Mouse (Mus musculus) neural tube, embryonic 13.5 days (tissue): ENCODE results near the gene Sstr4. TPM values are rescaled to one million over a fixed set of nuclear protein-coding genes. Genes with fewer than 3 reads are reported as not detected.

Experiments
- ATAC-seq: fragments of 200-750 bp; cut with Nextera tagmentation; 2 replicates; pipeline ENCODE4 v1.8.0; 2017; ENCODE audit warnings: low read depth, mild to moderate bottlenecking, moderate TSS enrichment, moderate library complexity
- H3K27ac ChIP-seq: fragments of 300-500 bp; sonication (generic); replicated peaks from 2 replicates; pipeline ENCODE4 v1.5.1; 2015; ENCODE audit warnings: moderate library complexity, mild to moderate bottlenecking, inconsistent platforms
- H3K27me3 ChIP-seq: fragments of 300-500 bp; sonication (generic); 2 replicates; pipeline ENCODE4 v1.6.1; 2015; ENCODE audit warnings: mild to moderate bottlenecking, inconsistent platforms
- H3K36me3 ChIP-seq: fragments of 300-500 bp; sonication (generic); 2 replicates; pipeline ENCODE4 v1.6.1; 2015; ENCODE audit warnings: mild to moderate bottlenecking, inconsistent platforms
- H3K4me1 ChIP-seq: fragments of 300-500 bp; sonication (generic); replicated peaks from 2 replicates; pipeline ENCODE4 v1.6.1; 2015; ENCODE audit warnings: inconsistent platforms
- H3K4me2 ChIP-seq: fragments of 300-500 bp; sonication (generic); 2 replicates; pipeline ENCODE4 v1.6.1; 2015; ENCODE audit warnings: inconsistent platforms, mild to moderate bottlenecking, moderate library complexity
- H3K4me3 ChIP-seq: fragments of 300-500 bp; sonication (generic); 2 replicates; pipeline ENCODE4 v1.5.1; 2015; ENCODE audit warnings: mild to moderate bottlenecking, inconsistent platforms
- H3K9ac ChIP-seq: fragments of 300-500 bp; sonication (generic); 2 replicates; pipeline ENCODE4 v1.6.1; 2015; ENCODE audit warnings: moderate library complexity, mild to moderate bottlenecking, inconsistent platforms
- H3K9me3 ChIP-seq: fragments of 300-500 bp; sonication (generic); 2 replicates; pipeline ENCODE4 v1.6.1; 2016; ENCODE audit warnings: inconsistent platforms
- WGBS: fragments of 180-500 bp; shearing (Covaris S2); methylation state at CpG from one replicate; pipeline ENCODE4 v1.1.7; 2015; 5-methylcytosine and 5-hydroxymethylcytosine counted together
- polyA plus RNA-seq: library from polyadenylated mRNA; unstranded; fragments of >200 nt; fragmentation: Nextera tagmentation; extraction: Ambion mirVana; gene quantifications from 2 replicates; pipeline ENCODE4 v1.2.1, GENCODE M21; 2015

Sstr4 gene
- 1.7 and 2.9 TPM in 2 replicates for polyA plus RNA-seq

DNA sequence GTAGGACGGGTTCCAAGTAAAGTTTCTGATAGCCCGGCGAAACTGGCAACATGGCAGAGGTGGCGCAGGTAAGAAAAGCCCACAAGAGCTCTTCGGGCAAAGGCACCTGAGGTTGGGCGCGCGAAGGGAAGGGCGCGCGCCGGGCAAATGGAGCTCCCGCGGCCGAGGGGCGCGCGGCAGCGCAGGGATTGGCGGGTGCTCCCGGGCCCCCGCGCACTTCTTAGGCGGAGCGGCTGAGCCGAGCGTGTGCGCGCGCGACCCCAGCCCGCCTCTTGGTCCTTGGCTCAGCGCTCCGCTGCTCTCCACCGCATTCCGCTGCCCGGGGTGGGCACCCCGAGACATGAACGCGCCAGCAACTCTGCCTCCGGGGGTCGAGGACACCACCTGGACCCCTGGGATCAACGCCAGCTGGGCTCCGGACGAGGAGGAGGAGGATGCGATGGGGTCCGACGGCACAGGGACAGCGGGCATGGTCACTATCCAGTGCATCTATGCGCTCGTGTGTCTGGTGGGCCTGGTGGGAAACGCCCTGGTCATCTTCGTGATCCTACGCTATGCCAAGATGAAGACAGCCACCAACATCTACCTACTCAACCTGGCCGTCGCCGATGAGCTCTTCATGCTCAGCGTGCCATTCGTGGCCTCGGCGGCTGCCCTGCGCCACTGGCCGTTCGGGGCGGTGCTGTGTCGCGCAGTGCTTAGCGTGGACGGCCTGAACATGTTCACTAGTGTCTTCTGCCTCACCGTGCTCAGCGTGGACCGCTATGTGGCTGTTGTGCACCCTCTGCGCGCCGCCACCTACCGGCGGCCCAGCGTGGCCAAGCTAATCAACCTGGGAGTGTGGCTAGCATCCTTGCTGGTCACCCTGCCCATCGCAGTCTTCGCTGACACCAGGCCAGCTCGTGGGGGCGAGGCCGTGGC, at the start of gene Sstr4:
Gene Sstr4, plus strand, starts transcription at position 214 of the 921 bp plus-strand sequence.
- WGBS, result 4% methylated on average over 65 of the region's 83 CpGs
- ATAC-seq, result peak; percentile 93
- peak within 1 kb of the TSS; percentile 70 for H3K9ac ChIP-seq

DNA sequence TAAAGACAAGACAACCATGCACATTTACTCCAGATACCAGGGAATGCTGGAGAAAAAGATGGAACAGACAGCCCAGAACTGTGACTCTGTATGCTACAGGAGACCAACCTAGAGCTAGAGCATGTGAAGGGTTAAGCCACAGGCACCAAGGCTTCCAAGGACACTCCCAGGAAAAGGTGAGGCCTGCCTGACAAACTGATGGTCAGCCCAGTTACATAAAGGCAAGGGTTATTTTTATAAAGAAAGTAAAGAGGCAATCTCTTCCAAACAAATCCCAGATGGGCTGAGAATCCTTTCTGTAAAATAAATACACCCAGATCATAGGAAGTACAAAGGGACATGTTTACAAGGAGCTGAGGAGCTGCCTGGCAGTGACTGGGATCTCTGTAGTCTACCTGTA, 49.8 kb upstream of the Sstr4 start:
- no peaks in the 10 kb centered on the region for H3K27me3 ChIP-seq
- no peaks in the 10 kb centered on the region for H3K4me1 ChIP-seq
- H3K4me2 ChIP-seq, result no peak overlapping the region
- ATAC-seq, result no peak
- no peak overlapping the region for H3K4me3 ChIP-seq
- no peak overlapping the region for H3K9ac ChIP-seq
- H3K36me3 ChIP-seq, result no peaks in the 10 kb centered on the region
- no peaks in the 10 kb centered on the region for H3K9me3 ChIP-seq
- no peak overlapping the region for H3K27ac ChIP-seq

More for the DNA sequence above, at the start of gene Sstr4:
- peak within 1 kb of the TSS; percentile 94 for H3K4me2 ChIP-seq
- no peak within 1 kb of the TSS for H3K27ac ChIP-seq
- no peaks in the 10 kb centered on the region for H3K36me3 ChIP-seq
- H3K27me3 ChIP-seq, result peaks cover 46% of the 10 kb centered on the region
- peak within 1 kb of the TSS; percentile 59 for H3K4me3 ChIP-seq
- H3K9me3 ChIP-seq, result no peaks in the 10 kb centered on the region
- H3K4me1 ChIP-seq, result peaks cover 19% of the 10 kb centered on the region

DNA sequence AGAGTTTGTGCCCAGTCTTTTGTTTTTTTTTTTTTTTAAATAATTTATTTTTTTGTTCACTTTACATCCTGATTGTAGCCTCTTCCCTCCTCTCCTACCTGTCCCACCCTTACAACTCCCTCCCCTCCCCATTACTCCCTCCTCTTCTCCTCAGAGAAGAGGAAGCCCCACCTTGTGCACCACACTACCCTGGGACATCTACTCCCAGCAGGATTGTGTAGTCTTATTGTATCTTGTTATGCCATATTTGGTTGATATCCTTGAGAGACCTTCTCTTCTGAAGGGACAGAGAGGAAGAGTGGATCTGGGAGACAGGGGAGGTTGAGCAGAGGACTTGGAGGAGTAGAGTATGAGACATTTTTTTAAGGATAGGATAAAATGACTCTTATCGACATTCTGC, 48.2 kb upstream of the Sstr4 start:
- no peaks in the 10 kb centered on the region for H3K36me3 ChIP-seq
- no peaks in the 10 kb centered on the region for H3K27me3 ChIP-seq
- no peak overlapping the region for H3K9ac ChIP-seq
- no peak for ATAC-seq
- H3K4me2 ChIP-seq, result no peak overlapping the region
- no peaks in the 10 kb centered on the region for H3K4me1 ChIP-seq
- H3K27ac ChIP-seq, result no peak overlapping the region
- H3K9me3 ChIP-seq, result no peaks in the 10 kb centered on the region
- H3K4me3 ChIP-seq, result no peak overlapping the region
- WGBS, result 93% methylated on average over 1 of the region's 1 CpGs

DNA sequence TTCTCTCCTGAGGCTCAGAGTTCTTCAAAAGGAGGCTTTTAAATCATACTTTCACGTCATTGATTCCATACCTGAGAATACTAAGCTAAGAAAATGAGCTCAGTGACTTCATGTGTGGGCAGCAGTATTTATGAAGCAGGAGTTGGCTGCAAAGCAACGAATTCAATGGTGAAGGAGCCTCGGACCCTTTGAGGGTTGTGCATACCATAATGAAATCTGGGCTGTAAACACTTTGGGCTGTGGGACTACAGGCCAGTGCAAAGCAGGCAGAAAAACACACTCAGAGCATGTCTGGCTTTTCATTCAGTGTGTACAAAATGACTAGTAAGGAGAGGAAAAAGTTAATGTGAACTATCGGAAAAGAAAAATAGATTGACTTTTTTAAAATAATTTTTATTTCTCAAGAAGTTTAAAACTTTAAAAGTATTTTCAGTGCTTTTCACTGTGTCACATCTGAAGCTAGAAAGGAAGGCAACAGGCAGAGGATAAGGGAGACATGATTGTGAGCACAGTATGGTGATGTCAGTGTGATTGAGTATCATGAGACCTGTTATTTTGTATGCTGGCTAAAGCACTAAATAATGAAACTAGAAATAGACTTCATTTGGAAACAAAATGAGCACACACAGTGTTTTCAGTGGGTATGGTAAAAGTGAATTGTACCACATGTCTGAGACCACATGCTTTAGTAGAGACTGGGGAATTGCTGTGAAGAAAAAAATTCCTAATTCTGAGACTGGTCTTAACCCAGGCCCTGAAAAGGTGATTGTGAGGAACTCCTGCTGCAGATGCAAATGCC, 45.4 kb upstream of the Sstr4 start:
- no peak overlapping the region for H3K9ac ChIP-seq
- 75% methylated on average over 4 of the region's 4 CpGs for WGBS
- no peak overlapping the region for H3K4me2 ChIP-seq

DNA sequence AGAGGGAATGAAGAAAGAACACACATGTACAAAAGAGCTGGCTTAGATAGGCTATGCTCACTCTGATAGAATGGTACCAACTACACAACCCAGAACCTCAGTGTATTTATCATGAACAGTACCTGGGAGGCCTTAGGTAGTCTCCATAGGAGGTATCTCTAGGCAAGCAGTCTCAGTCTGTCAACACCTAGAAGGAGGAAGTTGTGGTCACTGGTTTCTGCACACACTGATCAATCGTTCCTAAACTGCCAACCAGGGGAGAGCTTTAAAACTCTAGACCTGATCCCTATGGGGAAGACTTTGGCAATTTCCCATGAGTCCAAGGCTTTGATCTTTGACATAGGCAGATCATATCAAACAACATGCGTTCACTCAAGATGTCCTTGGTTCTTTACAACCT, 44.7 kb upstream of the Sstr4 start:
- no peaks in the 10 kb centered on the region for H3K36me3 ChIP-seq
- no peak for ATAC-seq
- H3K4me1 ChIP-seq, result no peaks in the 10 kb centered on the region
- 89% methylated on average over 2 of the region's 2 CpGs for WGBS
- H3K9ac ChIP-seq, result no peak overlapping the region
- no peaks in the 10 kb centered on the region for H3K9me3 ChIP-seq
- no peak overlapping the region for H3K27ac ChIP-seq
- no peak overlapping the region for H3K4me3 ChIP-seq
- H3K4me2 ChIP-seq, result no peak overlapping the region
- no peaks in the 10 kb centered on the region for H3K27me3 ChIP-seq

More for the DNA sequence above, 45.4 kb upstream of the Sstr4 start:
- Histone ChIP-seq H3K36me3 (no peaks in the 10 kb centered on the region), H3K27ac (no peak overlapping the region), H3K4me1 (no peaks in the 10 kb centered on the region), H3K4me3 (no peak overlapping the region), H3K27me3 (no peaks in the 10 kb centered on the region), H3K9me3 (no peaks in the 10 kb centered on the region)
- ATAC-seq, result no peak

DNA sequence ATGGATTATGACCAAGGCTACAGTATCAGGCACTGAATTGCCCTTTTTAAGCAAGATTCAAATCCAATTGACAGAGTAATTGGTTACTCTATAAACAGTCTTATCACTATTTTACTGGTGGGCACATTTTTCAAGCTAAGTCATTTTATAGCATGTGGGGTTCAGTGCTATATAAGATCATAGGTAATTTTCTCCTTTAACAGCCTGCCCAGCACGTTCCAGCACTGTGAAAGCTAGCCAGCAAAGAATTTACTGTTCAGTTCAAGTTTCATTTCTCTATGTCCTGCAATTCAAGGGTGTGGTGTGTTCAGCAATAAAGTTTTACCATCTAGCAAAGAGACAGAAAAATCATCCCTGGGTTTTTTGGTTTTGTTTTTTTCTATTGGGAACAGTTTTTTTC, 42.5 kb upstream of the Sstr4 start:
- no peak for ATAC-seq
- no peaks in the 10 kb centered on the region for H3K9me3 ChIP-seq
- no peak overlapping the region for H3K4me3 ChIP-seq
- H3K4me2 ChIP-seq, result no peak overlapping the region
- no peak overlapping the region for H3K27ac ChIP-seq
- no peak overlapping the region for H3K9ac ChIP-seq
- 70% methylated on average over 1 of the region's 1 CpGs for WGBS
- no peaks in the 10 kb centered on the region for H3K4me1 ChIP-seq
- H3K27me3 ChIP-seq, result no peaks in the 10 kb centered on the region
- H3K36me3 ChIP-seq, result no peaks in the 10 kb centered on the region

DNA sequence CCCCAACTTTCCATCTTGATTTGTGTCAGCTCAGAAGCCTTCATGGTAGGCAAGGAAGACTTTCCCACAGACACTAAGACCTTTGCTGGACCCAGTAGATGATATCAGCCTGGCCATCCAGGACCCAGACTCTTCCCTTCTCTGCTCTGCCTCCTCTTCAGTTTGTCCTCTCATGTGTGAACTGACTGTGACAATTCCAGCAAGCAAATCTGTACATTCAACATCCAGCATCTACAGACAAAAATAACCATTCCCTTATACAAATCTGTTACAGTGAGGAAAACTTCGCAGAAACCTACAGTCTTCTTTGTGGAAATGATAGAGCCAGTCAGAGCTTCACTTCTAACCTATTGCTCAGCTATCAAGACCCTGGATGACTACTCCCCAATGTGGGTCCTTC, 38.0 kb upstream of the Sstr4 start:
- no peak overlapping the region for H3K9ac ChIP-seq
- WGBS, result 87% methylated on average over 1 of the region's 1 CpGs
- no peaks in the 10 kb centered on the region for H3K27me3 ChIP-seq
- H3K27ac ChIP-seq, result no peak overlapping the region
- H3K4me2 ChIP-seq, result no peak overlapping the region
- no peaks in the 10 kb centered on the region for H3K36me3 ChIP-seq
- H3K4me3 ChIP-seq, result no peak overlapping the region
- no peak for ATAC-seq
- H3K9me3 ChIP-seq, result no peaks in the 10 kb centered on the region
- H3K4me1 ChIP-seq, result no peaks in the 10 kb centered on the region

DNA sequence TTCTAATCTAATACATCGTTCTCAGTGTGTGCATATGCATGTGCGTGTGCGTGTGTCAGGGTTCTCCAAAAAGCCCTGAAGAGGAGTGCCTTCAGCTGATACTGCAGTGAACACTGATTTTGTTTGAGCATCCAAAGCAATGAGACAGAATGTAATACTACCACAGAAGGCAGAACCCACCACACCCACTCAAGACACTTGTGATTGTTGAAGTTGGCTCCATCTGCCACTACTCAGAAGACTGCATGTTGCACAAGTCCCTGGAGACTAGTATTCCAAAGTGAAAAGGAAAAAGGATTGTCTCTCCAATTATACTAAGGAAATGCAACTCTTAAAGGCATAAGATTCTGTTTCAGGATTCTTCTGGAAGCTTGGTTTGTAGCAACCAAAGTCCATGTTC, 30.6 kb upstream of the Sstr4 start:
- Histone ChIP-seq H3K4me2 (no peak overlapping the region), H3K27ac (no peak overlapping the region), H3K9me3 (no peaks in the 10 kb centered on the region), H3K27me3 (no peaks in the 10 kb centered on the region), H3K4me3 (no peak overlapping the region), H3K9ac (no peak overlapping the region), H3K36me3 (no peaks in the 10 kb centered on the region), H3K4me1 (no peaks in the 10 kb centered on the region)
- ATAC-seq, result no peak
- 96% methylated on average over 3 of the region's 3 CpGs for WGBS

DNA sequence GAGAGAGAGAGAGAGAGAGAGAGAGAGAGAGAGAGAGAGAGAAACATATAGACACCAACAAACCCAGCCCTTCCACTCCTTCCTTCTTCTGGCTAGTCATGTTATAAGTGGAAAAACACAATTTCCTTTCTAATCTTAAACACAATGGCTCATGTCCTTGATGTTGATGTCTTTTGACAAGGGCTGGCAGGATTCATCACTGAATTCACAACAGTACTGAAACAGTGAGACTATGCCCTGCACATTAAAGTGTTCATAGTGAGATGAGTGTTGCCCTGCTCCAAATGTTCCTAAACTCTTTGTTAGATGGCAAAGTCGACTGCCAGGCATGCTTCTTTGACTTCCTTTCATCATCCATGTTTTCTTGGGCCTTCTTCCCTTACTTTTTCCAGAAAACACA, 29.9 kb upstream of the Sstr4 start:
- no peak overlapping the region for H3K27ac ChIP-seq
- 49% methylated on average over 1 of the region's 1 CpGs for WGBS
- H3K4me1 ChIP-seq, result no peaks in the 10 kb centered on the region
- no peak overlapping the region for H3K9ac ChIP-seq
- no peak for ATAC-seq
- no peak overlapping the region for H3K4me3 ChIP-seq
- H3K36me3 ChIP-seq, result no peaks in the 10 kb centered on the region
- no peaks in the 10 kb centered on the region for H3K9me3 ChIP-seq
- H3K27me3 ChIP-seq, result no peaks in the 10 kb centered on the region
- H3K4me2 ChIP-seq, result no peak overlapping the region

DNA sequence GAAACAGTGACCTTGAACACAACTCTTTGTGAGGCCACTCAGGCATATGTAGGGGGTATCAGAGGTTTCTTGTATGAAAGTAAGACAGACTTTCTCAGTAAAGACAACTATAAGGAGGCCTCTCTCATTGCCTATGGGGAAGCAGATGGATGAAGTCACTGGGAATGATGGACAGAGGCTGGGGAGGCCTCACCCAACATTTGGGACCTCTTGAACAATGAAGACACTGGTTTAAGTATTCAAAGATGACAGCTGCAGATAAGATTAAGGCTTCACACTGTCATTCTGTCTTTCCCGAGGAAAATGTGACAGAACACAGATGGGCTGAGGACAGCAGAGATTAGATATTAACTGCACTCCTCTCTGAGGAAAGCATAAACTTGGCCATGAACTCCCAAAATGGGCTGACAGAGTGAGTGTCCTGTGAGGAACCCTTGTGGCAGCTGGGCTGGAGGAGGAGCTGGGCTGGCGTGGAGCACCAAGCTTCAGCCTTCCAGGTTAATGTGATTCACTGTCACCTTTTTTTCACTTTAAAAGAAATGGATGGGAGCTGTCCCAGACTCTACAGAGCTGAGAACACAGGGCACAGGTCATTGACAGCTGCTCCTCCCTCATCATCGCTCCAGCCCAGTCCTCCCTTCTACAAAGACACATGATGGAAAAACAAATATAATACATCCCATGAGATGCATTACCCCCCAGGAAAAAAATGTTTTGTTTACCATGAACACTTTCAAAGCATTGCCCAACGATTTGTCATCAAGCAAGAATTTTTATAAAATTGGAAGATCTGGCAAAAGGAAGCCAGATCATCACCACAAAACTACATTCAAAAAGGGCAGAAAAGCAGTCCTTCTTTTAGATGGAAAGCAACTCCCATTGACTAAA, 23.2 kb upstream of the Sstr4 start:
- Histone ChIP-seq H3K9me3 (no peaks in the 10 kb centered on the region), H3K27ac (no peak overlapping the region), H3K4me2 (no peak overlapping the region), H3K27me3 (no peaks in the 10 kb centered on the region), H3K9ac (no peak overlapping the region), H3K4me3 (no peak overlapping the region), H3K4me1 (no peaks in the 10 kb centered on the region), H3K36me3 (no peaks in the 10 kb centered on the region)
- ATAC-seq, result no peak
- WGBS, result 75% methylated on average over 4 of the region's 4 CpGs

DNA sequence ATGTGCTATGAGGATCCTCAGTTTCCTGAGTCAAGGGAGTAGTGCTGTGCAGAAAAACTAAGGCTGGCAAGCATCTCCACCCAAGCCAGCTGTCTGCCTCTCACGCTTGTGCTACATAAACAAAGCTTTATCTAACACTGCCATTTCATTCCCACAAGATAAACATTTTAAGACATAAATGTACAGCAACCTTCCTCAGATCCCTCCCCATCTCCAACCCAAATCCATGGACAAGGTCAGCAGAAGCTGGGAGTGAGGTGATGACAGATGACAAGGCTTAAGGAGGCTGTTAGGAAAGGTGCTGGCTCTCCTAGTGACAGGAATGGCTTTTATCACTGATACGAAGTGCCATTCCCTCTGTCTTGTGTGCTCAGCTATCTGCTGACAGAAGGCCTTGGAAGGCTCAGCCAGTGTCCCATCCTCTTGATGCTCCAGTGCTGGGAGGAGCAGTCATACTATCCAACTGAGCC, 21.5 kb upstream of the Sstr4 start:
- Histone ChIP-seq H3K36me3 (no peaks in the 10 kb centered on the region), H3K9ac (no peak overlapping the region), H3K27ac (no peak overlapping the region), H3K4me3 (no peak overlapping the region), H3K27me3 (no peaks in the 10 kb centered on the region), H3K4me2 (no peak overlapping the region), H3K4me1 (no peaks in the 10 kb centered on the region), H3K9me3 (no peaks in the 10 kb centered on the region)
- ATAC-seq, result no peak
- 82% methylated on average over 2 of the region's 2 CpGs for WGBS
